Mouse (Mus musculus): Measurements from ENCODE around the gene Samd13.

- TF ChIP-seq CTCF (IDR thresholded peaks at IDR 0.05; ENCODE audit: borderline replicate concordance, control insufficient read depth, extremely low read depth, insufficient read depth, low read length, poor library complexity) (no peak), POLR2A (IDR thresholded peaks at IDR 0.05; ENCODE audit: control insufficient read depth, extremely low read depth, insufficient read depth, low read length, poor library complexity) (no peak)
Measured at GRCm38 (mm10) chr3:146621966-146622365, 63.4 kb downstream of the Samd13 start.
